Mouse (Mus musculus) liver, adult (tissue): ENCODE results near the gene Dhps.

Experiments used
- GATA4 ChIP-seq: IDR thresholded peaks from 2 replicates; pipeline ENCODE4 v1.6.1; 2014; ENCODE audit warnings: mild to moderate bottlenecking, low read length; ENCODE audit not compliant: insufficient replicate concordance

Gene Dhps

DNA sequence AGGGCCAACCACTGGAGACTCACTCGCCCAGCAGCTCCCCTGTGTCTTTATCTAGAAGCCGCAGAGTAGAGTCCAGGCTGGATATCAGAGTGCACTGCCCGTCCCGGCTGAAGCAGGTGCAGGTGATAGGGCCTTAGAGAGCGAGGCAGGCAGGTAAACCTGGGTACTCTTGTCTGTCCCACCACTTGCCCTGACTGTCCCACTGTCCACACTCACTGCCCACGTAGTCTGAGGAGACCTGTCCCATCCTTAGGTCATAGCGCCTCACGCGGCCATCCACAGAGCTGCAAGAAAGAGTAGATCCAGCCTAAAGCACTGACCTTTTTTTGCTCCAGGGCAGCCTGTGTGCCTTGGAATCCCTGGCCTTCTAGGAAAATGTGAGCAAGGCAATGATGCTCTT lies 4.4 kb downstream of the Dhps start:
- no peak for TF ChIP-seq GATA4

DNA sequence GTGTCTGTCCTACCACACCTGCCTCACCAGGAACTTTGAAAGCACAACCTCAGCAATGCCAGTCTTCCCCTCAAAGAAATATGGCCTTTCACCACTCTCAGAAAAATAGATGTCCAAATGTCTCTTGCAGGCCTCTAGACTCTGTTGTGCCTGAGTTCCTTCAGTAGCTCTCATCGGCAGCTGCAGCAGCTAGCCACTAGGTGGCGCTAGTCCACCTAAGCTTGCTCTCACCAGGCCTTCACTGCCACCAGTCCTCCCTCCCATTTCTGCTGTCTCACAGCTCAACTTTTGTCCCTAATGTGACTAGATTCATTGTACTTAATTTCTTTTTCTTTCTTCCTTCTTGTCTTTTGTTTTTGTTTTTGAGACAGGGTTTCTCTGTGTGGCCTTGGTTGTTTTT lies 5.4 kb downstream of the Dhps start:
- no peak for TF ChIP-seq GATA4

DNA sequence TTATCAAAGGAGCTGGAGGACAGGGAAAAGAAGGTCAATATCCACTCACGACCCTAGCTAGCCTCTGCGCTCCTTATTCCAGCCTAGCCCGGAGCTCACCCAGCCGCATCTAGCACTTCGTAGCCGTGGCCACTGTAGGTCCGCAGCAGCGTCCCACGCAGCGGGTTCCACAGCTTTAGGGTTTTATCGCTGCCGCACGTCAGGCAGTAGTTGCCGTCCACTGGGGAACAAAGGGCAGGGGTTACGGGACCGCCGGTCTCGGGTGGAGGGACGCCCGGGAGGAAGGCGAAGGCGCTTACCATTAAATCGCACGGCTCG lies 8.6 kb downstream of the Dhps start:
- no peak for TF ChIP-seq GATA4

DNA sequence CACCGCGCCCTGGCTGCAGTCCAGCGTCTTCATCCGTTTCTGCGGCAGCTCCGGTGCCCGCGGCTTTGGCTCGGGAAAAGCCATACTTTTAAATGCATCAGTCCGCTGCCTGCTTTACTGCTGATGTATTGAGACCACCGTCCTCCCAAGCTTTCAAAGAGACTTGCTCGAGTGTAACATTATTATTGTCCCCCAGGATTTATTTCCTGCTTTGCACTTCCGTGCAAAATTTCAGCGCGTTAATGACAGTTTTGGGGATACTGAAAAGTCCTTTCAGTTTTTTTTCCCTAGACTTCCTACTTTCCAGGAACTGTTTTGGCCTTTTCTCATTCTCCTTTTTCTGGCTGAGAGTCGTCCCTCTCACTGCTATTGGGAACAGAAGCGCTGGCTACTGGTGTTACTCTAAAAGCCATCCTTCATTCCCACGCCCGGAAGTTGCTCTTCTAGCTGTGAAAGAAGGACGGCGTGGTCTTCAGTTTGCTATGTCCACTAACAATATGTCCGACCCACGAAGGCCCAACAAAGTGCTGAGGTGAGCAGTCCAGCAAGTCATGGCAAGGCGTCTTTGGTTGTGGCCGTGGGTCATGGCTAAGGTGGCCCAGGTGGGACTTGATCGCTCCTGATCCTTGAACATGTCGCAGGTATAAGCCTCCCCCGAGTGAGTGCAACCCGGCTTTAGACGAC lies 9.1 kb downstream of the Dhps start, which contains the start of gene Wdr83os:
Gene Wdr83os, plus strand, starts transcription at position 209 of the 684 bp plus-strand sequence.
- no peak for TF ChIP-seq GATA4

DNA sequence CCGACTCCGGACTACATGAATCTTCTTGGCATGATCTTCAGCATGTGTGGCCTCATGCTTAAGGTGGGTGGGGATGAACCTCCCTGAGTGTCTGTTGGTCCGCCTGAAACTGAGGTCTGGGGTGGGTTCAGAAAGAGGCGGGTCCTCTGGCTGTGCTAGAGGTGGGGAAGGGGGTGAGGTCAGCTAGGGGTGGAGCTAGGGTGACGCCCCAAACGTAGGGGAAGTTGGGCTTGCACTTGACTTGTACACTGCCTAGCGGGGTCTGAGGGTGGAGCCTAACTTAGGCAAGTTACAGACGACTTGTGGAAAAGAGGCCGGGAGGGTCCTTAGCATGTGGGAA lies 9.6 kb downstream of the Dhps start, which contains the start of gene Wdr83:
Gene Wdr83, minus strand, starts transcription at position 91 of the 340 bp plus-strand sequence.
- TF ChIP-seq GATA4, result no peak

DNA sequence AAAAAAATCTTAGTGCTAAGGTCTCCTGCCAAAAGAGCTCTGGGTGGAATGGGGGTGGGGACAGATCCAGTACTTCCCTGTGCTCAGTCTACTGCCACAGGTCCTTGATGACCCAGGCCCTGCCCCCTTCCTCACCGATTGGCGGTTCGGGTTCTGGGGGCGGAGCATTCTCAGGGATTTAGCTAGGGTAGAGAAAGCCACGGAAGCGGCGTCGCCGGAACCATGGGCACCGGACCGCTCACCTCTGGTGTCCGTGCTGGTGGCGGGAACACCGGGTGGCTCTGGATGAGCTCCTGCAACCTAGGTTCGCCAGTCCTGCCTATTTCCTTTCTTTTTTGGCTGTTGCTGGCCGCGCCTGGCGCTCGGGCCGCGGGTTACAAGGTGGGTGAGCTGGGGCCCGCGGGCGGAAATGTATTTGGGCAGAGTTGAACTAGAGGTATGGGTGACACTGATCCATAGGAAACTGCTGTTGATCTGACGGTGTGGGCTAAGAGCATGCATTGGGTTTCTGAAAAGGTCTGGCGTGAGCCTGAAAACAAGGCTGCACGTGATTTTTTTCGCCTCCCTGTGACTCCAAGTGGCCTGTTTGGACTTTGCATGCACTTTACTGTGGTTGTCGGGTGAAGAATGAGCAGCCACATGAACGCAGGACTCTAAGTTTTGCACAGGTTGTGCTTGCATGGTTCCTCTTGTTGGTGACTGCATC lies 11.7 kb downstream of the Dhps start, which contains the start of gene Man2b1:
Gene Man2b1, plus strand, starts transcription at position 163 of the 706 bp plus-strand sequence.
- TF ChIP-seq GATA4, result peak; percentile 46; the same call in 1 of the 2 replicates

DNA sequence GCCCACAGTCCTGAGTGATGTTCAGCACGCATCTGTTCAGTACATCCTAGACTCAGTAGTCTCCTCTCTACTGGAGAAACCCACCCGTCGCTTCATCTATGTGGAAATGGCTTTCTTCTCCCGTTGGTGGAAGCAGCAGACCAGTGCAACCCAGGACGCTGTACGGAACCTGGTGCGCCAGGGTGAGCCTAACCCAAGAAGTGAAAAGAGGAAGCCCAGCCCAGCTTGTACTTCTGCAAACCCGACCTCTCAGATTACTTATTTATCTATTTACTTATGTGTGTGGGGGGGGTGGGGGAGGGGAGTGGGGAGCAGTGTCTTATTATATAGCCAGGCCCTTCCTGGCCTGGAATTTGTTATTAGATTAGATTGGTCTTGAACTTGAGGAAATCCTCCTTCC lies 13.1 kb downstream of the Dhps start:
- TF ChIP-seq GATA4, result no peak

DNA sequence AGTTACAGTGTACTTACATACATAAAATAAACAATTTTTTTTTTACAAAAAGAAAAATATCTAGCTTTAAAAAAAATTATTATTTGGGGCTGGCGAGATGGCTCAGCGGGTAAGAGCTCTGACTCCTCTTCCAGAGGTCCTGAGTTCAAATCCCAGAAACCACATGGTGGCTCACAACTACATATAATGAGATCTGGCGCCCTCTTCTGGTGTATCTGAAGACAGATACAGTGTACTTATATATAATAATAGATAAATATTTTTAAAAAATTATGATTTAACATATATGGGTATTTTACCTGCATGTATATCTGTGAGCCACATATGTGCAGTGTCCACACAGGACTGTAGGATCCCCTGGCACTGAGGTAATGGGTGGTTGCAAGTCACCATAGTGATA lies 14.7 kb downstream of the Dhps start:
- no peak for TF ChIP-seq GATA4

DNA sequence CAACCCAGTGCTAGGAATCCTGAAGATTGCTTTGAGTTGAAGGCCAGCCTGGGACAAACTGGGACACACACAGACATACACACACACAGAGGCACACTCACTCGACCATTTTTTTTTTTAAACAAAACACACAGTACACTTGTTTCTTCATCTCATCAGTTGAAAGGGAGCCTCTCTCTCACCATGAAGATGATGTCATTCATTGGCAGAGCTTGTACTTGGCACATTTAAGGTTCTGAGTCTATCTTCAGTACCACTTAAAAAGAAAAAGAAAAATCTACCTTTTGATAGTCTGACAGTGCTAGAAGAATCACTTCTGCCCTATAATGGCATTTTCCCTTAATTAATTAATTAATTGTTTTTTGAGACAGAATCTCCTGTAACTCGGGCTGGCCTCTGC lies 17.2 kb downstream of the Dhps start:
- no peak for TF ChIP-seq GATA4

DNA sequence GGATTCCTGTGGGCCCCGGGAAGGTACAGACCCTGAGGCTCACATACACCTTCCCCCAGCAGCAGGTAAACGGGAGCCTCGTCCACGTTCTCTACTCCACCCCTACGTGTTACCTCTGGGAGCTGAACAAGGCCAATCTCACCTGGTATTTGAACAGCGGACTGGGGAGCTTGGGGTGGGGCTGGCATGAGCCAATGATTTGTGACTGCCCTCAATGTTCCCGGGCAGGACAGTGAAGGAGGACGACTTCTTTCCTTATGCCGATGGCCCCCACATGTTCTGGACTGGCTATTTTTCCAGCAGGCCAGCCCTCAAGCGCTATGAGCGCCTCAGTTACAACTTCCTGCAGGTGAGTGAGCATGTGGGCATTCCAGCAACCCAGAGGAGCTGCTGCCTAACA lies 19.3 kb downstream of the Dhps start:
- TF ChIP-seq GATA4, result no peak

DNA sequence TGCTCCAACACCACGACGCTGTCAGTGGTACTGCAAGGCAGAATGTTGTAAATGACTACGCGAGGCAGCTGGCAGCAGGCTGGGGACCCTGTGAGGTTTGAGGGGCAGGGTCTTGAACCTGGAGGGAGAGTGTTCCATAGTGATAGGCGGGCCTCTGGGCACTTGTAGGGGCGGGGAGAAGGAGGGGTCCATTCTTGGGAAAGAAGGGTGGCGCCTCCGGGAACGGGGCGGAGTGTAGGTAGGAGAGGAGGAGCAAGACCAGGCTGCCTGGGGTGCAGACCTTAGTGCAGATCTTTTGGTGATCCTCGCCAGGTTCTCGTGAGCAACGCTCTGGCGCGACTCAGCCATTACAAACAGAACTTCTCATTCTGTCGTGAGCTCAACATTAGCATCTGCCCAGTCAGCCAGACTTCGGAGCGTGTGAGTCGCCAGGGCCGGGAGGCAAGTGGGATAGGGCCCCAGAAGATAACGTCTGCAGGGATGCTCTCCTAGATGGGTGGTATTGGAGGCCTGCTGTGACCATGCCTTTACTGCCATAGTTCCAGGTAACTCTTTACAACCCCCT lies 20.1 kb downstream of the Dhps start:
- TF ChIP-seq GATA4, result no peak

DNA sequence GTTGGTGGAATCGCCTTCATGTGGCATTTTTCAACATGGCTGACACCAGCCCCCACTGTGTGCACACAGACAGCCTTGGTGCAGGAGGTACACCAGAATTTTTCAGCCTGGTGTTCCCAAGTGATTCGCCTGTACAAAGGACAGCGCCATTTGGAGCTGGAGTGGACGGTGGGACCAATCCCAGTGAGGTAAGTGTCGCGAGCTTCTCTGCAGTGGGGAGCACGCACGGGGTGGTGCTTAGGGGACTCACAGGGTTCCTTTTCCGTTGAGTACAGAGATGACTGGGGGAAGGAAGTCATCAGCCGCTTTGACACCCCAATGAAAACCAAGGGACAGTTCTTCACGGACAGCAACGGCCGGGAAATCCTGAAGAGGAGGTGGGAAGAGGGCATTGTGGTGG lies 23.5 kb downstream of the Dhps start:
- no peak for TF ChIP-seq GATA4

DNA sequence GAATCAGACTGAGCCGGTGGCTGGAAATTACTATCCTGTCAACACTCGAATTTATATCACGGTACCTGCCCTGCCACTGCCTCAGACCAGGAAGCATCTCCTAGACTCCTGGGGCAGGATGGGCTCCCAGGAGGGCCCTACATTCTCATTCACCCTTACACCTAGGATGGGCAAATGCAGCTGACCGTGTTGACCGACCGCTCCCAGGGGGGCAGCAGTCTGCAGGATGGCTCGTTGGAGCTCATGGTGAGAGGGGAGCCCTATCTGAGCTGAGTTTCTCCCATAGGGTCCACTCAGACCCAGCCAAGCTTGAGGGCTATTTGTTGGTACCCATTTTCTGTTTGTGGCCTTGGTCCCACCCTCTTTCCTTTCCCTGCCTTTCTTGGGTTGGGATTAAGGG lies 24.0 kb downstream of the Dhps start:
- no peak for TF ChIP-seq GATA4

DNA sequence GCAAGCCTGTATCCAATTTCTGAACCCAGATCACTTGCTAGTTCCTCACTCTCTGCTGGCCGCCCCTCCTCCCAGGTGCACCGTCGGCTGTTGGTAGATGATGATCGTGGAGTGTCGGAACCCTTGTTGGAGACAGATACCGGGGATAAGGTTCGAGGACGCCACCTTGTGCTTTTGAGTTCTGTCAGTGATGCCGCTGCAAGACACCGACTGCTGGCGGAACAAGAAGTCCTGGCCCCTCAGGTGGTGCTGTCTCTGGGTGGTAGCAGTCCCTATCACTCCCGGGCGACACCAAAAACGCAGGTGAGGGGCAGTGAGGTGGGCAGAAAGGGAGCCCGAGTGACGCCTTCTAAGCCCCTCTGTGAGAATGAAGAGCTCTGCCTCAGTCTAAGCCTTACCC lies 24.6 kb downstream of the Dhps start:
- TF ChIP-seq GATA4, result no peak

DNA sequence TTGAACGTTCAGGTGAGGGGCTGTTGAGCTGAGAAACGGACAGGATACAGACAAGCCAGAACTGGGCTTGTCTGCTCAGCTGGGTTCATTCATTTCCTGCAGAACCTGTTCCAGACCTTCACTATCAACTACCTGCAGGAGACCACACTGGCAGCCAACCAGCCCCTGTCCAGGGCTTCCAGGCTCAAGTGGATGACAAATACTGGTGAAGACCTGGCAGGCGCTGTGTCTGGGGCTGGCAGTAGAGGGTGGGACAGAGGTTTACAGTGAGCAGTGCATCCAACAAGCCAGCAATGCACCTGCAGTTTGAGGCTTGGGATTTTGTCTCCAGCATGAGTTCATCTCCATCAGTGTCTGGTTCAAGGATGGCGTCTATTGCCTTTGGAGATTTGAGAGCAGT lies 25.3 kb downstream of the Dhps start:
- no peak for TF ChIP-seq GATA4

DNA sequence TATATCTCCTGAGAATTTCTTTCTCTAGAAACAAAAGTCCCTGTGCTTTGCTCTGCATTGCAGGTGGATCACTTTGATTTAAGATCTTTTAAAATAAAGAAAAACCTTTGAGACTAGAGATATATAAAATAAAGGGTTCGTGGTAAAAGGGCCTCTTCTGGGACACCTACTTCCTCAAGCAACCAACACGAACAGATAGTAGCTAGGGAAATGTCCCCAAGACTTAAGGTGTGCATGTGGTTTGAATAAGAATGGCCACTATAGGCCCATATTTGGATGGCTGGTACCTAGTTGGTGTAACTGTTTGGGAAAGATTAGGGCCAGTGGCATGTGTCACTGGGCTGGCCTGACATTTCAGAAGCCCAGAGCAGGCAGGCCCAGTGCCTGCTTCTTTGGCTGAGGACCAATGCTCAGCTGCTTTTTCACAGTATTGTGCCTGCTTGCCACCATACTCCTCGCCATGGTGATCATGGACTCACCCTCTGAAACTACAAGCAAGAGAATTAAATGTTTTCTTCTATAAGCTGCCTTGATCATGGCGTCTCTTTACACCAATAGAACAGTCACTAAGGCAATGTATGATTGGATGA lies 28.6 kb downstream of the Dhps start:
- no peak for TF ChIP-seq GATA4
